Mouse (Mus musculus) monocyte, adult 5-6 weeks (primary cell): ENCODE measurements around the gene 3110009E18Rik. TPM values are rescaled to one million over a fixed set of nuclear protein-coding genes. Genes with fewer than 3 reads are reported as not detected.

Experiments
- ATAC-seq: fragments of 153-309, 156-312 bp; replicated peaks from 2 replicates; pipeline ENCODE4 v1.8.0; 2017; ENCODE audit warnings: mild to moderate bottlenecking; ENCODE audit not compliant: low TSS enrichment, insufficient number of reproducible peaks, severe bottlenecking, poor library complexity, low FRiP score
- total RNA-seq: library from RNA; stranded (forward); fragments of 200-1000, 200-491, 200-594 nt; gene quantifications from 3 replicates; pipeline ENCODE4 v1.2.3, GENCODE M21; 2017

3110009E18Rik gene
- total RNA-seq, 1 experiment from 2014 or later = 10.3 TPM

- ATAC-seq = no peak; the same call in 1 of the 2 replicates
These were observed 100.3 kb downstream of the 3110009E18Rik start for GRCm38 (mm10) chr1:120221285-120221684.

- no peak for ATAC-seq
These were observed 102.6 kb downstream of the 3110009E18Rik start for GRCm38 (mm10) chr1:120223613-120224012.

- ATAC-seq = no peak
These were observed 108.9 kb downstream of the 3110009E18Rik start for GRCm38 (mm10) chr1:120229723-120230471.

- ATAC-seq = peak; percentile 2; the same call in 1 of the 2 replicates
These were observed 110.3 kb downstream of the 3110009E18Rik start for GRCm38 (mm10) chr1:120231334-120231733.

GRCm38 (mm10) chr1:120232170-120232569, 111.2 kb downstream of the 3110009E18Rik start:
- ATAC-seq = no peak

- no peak for ATAC-seq
These were observed 114.7 kb downstream of the 3110009E18Rik start for GRCm38 (mm10) chr1:120235631-120236215.

- ATAC-seq = no peak
These were observed 115.4 kb downstream of the 3110009E18Rik start for GRCm38 (mm10) chr1:120236424-120236823.

GRCm38 (mm10) chr1:120237068-120237467, 116.1 kb downstream of the 3110009E18Rik start:
- no peak for ATAC-seq

Other genes starting within 250 kb of the 3110009E18Rik start
- 0.64 to 3.5 TPM (median 0.76 TPM) in 3 replicates for gene Tmem177, start 208.0 kb upstream of the 3110009E18Rik start, total RNA-seq
- not detected in 3 replicates for gene Cfap221, start 124.0 kb upstream of the 3110009E18Rik start, total RNA-seq
- gene Sctr, start 114.3 kb upstream of the 3110009E18Rik start, total RNA-seq = not detected in 3 replicates
- gene Tmem37, start 47.1 kb upstream of the 3110009E18Rik start, total RNA-seq = 3.2 to 9.4 TPM (median 8.2 TPM) in 3 replicates
- 183 to 239 TPM (median 190 TPM) in 3 replicates for gene Dbi, start 109 bp upstream of the 3110009E18Rik start, total RNA-seq
- 1.0 to 5.1 TPM (median 3.0 TPM) in 3 replicates for gene Steap3, start 151.5 kb downstream of the 3110009E18Rik start, total RNA-seq
- gene C1ql2, start 219.4 kb downstream of the 3110009E18Rik start, total RNA-seq = not detected in 3 replicates